Mouse (Mus musculus): Measurements from ENCODE around the gene Efcab12.
"Not testable (repeated sequence)": the region's sequence is repeated elsewhere in the genome, so short reads cannot be mapped to it uniquely, and the experiment has no call there.

The Efcab12 gene

GRCm38 (mm10) chr6:115838161-115838597 is at the start of gene Efcab12:
TSS of gene Efcab12 (minus strand) at chr6:115838412.
- peak; percentile 65 to 76 for DNase-seq

- DNase-seq, result peak; percentile 18 to 44
Observed at GRCm38 (mm10) chr6:115886894-115887293, 48.7 kb upstream of the Efcab12 start.

GRCm38 (mm10) chr6:115884018-115884417 is 45.8 kb upstream of the Efcab12 start:
- no peak for DNase-seq

- no peak for DNase-seq
Observed at GRCm38 (mm10) chr6:115880751-115881150, 42.5 kb upstream of the Efcab12 start.

GRCm38 (mm10) chr6:115879736-115880135 is 41.5 kb upstream of the Efcab12 start:
- DNase-seq, result no peak

GRCm38 (mm10) chr6:115878694-115879093 is 40.5 kb upstream of the Efcab12 start:
- DNase-seq, result no peak

GRCm38 (mm10) chr6:115877239-115877638 is 39.0 kb upstream of the Efcab12 start:
- no peak for DNase-seq

- DNase-seq, result not testable (repeated sequence)
Observed at GRCm38 (mm10) chr6:115871318-115871717, 33.1 kb upstream of the Efcab12 start.

GRCm38 (mm10) chr6:115867157-115867556 is 28.9 kb upstream of the Efcab12 start:
- DNase-seq, result not testable (repeated sequence)

- no peak for DNase-seq
Observed at GRCm38 (mm10) chr6:115865246-115865645, 27.0 kb upstream of the Efcab12 start.

- DNase-seq, result no peak
Observed at GRCm38 (mm10) chr6:115863340-115863841, 25.2 kb upstream of the Efcab12 start.

- DNase-seq, result no peak
Observed at GRCm38 (mm10) chr6:115860027-115860556, 21.9 kb upstream of the Efcab12 start.

GRCm38 (mm10) chr6:115859258-115859657 is 21.0 kb upstream of the Efcab12 start:
- DNase-seq, result no peak

- DNase-seq, result no peak
Observed at GRCm38 (mm10) chr6:115856361-115856745, 18.1 kb upstream of the Efcab12 start.

GRCm38 (mm10) chr6:115855733-115856360 is 17.6 kb upstream of the Efcab12 start:
- no peak for DNase-seq

GRCm38 (mm10) chr6:115854432-115854831 is 16.2 kb upstream of the Efcab12 start:
- DNase-seq, result no peak

- DNase-seq, result no peak
Observed at GRCm38 (mm10) chr6:115853985-115854384, 15.8 kb upstream of the Efcab12 start.

- DNase-seq, result peak; percentile 97 to 99
Observed at GRCm38 (mm10) chr6:115853091-115853813, 15.0 kb upstream of the Efcab12 start, which contains the start of the genes Mbd4 and Ift122. TSS of gene Mbd4 (minus strand) at chr6:115853371. TSS of gene Ift122 (plus strand) at chr6:115853470.

- no peak for DNase-seq
Observed at GRCm38 (mm10) chr6:115852446-115853090, 14.4 kb upstream of the Efcab12 start.

- no peak for DNase-seq
Observed at GRCm38 (mm10) chr6:115848598-115849304, 10.5 kb upstream of the Efcab12 start.

GRCm38 (mm10) chr6:115846640-115847411 is 8.6 kb upstream of the Efcab12 start:
- DNase-seq, result peak; percentile 64 to 69

GRCm38 (mm10) chr6:115845006-115845405 is 6.8 kb upstream of the Efcab12 start:
- DNase-seq, result no peak
